Comparison of ENCODE assay signal across 12 mouse cellular contexts in the genomic region with DNA sequence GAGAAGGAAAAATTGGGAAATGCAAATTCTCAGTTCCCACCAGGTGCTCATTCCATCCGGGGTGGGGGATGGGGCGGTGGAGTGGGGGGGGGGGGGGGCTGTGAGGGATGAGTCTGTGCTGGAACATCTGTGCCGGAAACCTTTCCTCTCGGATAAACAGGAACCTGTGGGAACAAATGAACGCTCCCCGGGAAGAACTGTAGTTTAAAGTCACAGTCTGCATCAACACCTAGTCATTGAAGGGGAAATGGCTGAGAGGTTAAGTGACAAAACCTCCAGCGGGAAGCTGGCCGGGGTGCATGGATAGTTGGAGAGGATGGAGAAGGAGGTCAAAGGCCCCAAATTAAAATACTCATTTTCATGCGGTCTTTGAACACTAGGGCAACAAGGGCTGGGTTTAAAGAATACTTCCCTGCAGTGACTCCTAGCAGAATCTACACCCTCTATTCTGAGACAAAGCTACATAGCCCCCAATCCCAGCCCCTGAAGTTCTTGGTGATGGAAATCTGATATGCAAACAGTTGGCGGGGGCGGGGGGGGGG. TPM values are rescaled to one million over a fixed set of nuclear protein-coding genes. Genes with fewer than 3 reads are reported as not detected.
DNase-seq lines count a peak whose midpoint lies in the region; ATAC-seq and TF ChIP-seq lines count a peak whose summit lies in the region.
"Had no signal": no experiment of that assay in that cellular context is flagged by ENCODE, and none has a peak within 500 bp of the region (broad histone marks: within the 10 kb centered on the region; RNA-seq: fewer than 3 reads in every experiment).

No protein-coding gene starts in this region.

- H3K27ac ChIP-seq in kidney, embryonic 14.5 days (ENCODE audit: low read depth, low read length), result no peak overlapping the region
- no peak overlapping the region for H3K27ac ChIP-seq in kidney, adult 2 months (ENCODE audit: insufficient read depth, low read depth, low read length)
- no peak overlapping the region for H3K27ac ChIP-seq in heart, embryonic 13.5 days (replicated peaks)

- 0 out of 2 replicates have a peak, but pooled peaks have one; percentile 62 for ATAC-seq in kidney, embryonic 14.5 days (ENCODE audit: low FRiP score, low TSS enrichment)
- ATAC-seq in heart, embryonic 13.5 days (ENCODE audit: extremely low read depth, insufficient number of reproducible peaks, low FRiP score, low TSS enrichment), result no peak
- no peak for ATAC-seq in granulocyte monocyte progenitor cell, adult 5-6 weeks (replicated peaks; ENCODE audit: poor library complexity, severe bottlenecking)
- ATAC-seq in activated CD4-positive, CD25-positive, alpha-beta regulatory T cell, adult 4 months, result no peak

- peak overlapping the region; percentile 37; the same call in 1 of the 2 replicates for H3K4me2 ChIP-seq in kidney, embryonic 14.5 days (replicated peaks; ENCODE audit: low read depth, low read length)
- peak overlapping the region; percentile 71 for H3K4me2 ChIP-seq in heart, embryonic 13.5 days

- TF ChIP-seq CTCF in kidney, adult 2 months (conservative IDR thresholded peaks at IDR 0.05; ENCODE audit: insufficient read depth, insufficient read length, low read depth, low read length), result no peak

- H3K9ac ChIP-seq in kidney, embryonic 14.5 days (ENCODE audit: low read depth, low read length), result no peak overlapping the region
- H3K9ac ChIP-seq in heart, embryonic 13.5 days, result no peak overlapping the region

- 7% methylated on average over 11 of the region's 11 CpGs for WGBS in kidney, embryonic 14.5 days
- WGBS in kidney, adult 2 months, result 10% methylated on average over 11 of the region's 11 CpGs
- 9% methylated on average over 11 of the region's 11 CpGs for WGBS in heart, embryonic 13.5 days

- no peak for TF ChIP-seq POLR2A in kidney, adult 2 months (IDR thresholded peaks at IDR 0.05; ENCODE audit: low read depth, low read length)

- no peaks in the 10 kb centered on the region; the same call in 1 of the 2 replicates for H3K4me1 ChIP-seq in kidney, embryonic 14.5 days (ENCODE audit: control insufficient read depth, insufficient read depth, low read length)
- no peaks in the 10 kb centered on the region for H3K4me1 ChIP-seq in kidney, adult 2 months (ENCODE audit: control insufficient read depth, insufficient read depth, low read length)
- peaks cover 9% of the 10 kb centered on the region for H3K4me1 ChIP-seq in heart, embryonic 13.5 days

- H3K36me3 ChIP-seq in kidney, embryonic 14.5 days (ENCODE audit: control insufficient read depth, insufficient read depth, low read length), result no peaks in the 10 kb centered on the region
- no peaks in the 10 kb centered on the region for H3K36me3 ChIP-seq in kidney, adult 2 months (ENCODE audit: control insufficient read depth, insufficient read depth, low read length)
- no peaks in the 10 kb centered on the region for H3K36me3 ChIP-seq in heart, embryonic 13.5 days

- H3K27me3 ChIP-seq in kidney, embryonic 14.5 days (ENCODE audit: control insufficient read depth, insufficient read depth, low read length), result no peaks in the 10 kb centered on the region
- no peaks in the 10 kb centered on the region for H3K27me3 ChIP-seq in kidney, adult 2 months (replicated peaks; ENCODE audit: control insufficient read depth, insufficient read depth, low read length)
- no peaks in the 10 kb centered on the region for H3K27me3 ChIP-seq in heart, embryonic 13.5 days (replicated peaks)

- no peaks in the 10 kb centered on the region for H3K9me3 ChIP-seq in kidney, embryonic 14.5 days (ENCODE audit: control insufficient read depth, low read length)
- H3K9me3 ChIP-seq in heart, embryonic 13.5 days, result no peaks in the 10 kb centered on the region

- no peak overlapping the region for H3K4me3 ChIP-seq in kidney, embryonic 14.5 days (ENCODE audit: low read length)
- no peak overlapping the region for H3K4me3 ChIP-seq in kidney, adult 2 months (ENCODE audit: insufficient read depth, low read depth, low read length)
- H3K4me3 ChIP-seq in heart, embryonic 13.5 days, result 0 out of 2 replicates have a peak overlapping the region, but pooled peaks have one; percentile 42

- DNase-seq in kidney, adult 2 months, result no peak
- peak; percentile 12 for DNase-seq in cerebellum, adult 9-11 months
- peak; percentile 15 for DNase-seq in lung, postnatal 36 days
- DNase-seq in layer of hippocampus, postnatal 36 days, result no peak

RNA-seq across cellular contexts. Expression of a gene that starts 10.0 kb away (rescaled TPM):
- not detected in 2 replicates for polyA plus RNA-seq in kidney, embryonic 14.5 days (2014; fragmentation: Nextera tagmentation; extraction: Ambion mirVana)
- polyA plus RNA-seq in kidney, adult 2 months (2012; rRNA removed), result not detected in 2 replicates
- not detected in 2 replicates for polyA plus RNA-seq in heart, embryonic 13.5 days (2015; fragmentation: Nextera tagmentation; extraction: Ambion mirVana)
- total RNA-seq in layer of hippocampus, postnatal 36 days (2021), result not detected
- not detected in 2 replicates for total RNA-seq in granulocyte monocyte progenitor cell, adult 5-6 weeks (2014; fragmentation: Nextera tagmentation)
- not detected in 2 replicates for total RNA-seq in granulocyte monocyte progenitor cell, adult 5-6 weeks (2017)
- not detected for polyA plus RNA-seq in activated CD4-positive, CD25-positive, alpha-beta regulatory T cell, adult 4 months (2017; shearing (Covaris generic))
- total RNA-seq: ES-E14; gastrocnemius, adult 8-10 months had no signal
- polyA plus RNA-seq: neural tube, embryonic 11.5 days; urinary bladder, adult 2 months had no signal

RNA-seq across cellular contexts. Expression of a gene that starts 23.8 kb away (rescaled TPM):
- 1.4 and 1.8 TPM in 2 replicates for polyA plus RNA-seq in kidney, embryonic 14.5 days (2014; fragmentation: Nextera tagmentation; extraction: Ambion mirVana)
- polyA plus RNA-seq in kidney, adult 2 months (2012; rRNA removed), result 2.9 and 3.7 TPM in 2 replicates
- polyA plus RNA-seq in heart, embryonic 13.5 days (2015; fragmentation: Nextera tagmentation; extraction: Ambion mirVana), result 2.0 and 2.3 TPM in 2 replicates
- under 1 TPM in 1 of 2 experiments, not detected in 1; 0.15 TPM for total RNA-seq in layer of hippocampus, postnatal 36 days (2021)
- 3.0 and 5.0 TPM in 2 replicates for total RNA-seq in granulocyte monocyte progenitor cell, adult 5-6 weeks (2014; fragmentation: Nextera tagmentation)
- total RNA-seq in granulocyte monocyte progenitor cell, adult 5-6 weeks (2017), result 5.6 and 6.2 TPM in 2 replicates
- not detected for polyA plus RNA-seq in activated CD4-positive, CD25-positive, alpha-beta regulatory T cell, adult 4 months (2017; shearing (Covaris generic))

RNA-seq across cellular contexts. Expression of a gene that starts 30.4 kb away (rescaled TPM):
- polyA plus RNA-seq in kidney, embryonic 14.5 days (2014; fragmentation: Nextera tagmentation; extraction: Ambion mirVana), result 29.6 and 49.3 TPM in 2 replicates
- polyA plus RNA-seq in kidney, adult 2 months (2012; rRNA removed), result 60.7 and 73.0 TPM in 2 replicates
- 31.0 and 33.8 TPM in 2 replicates for polyA plus RNA-seq in heart, embryonic 13.5 days (2015; fragmentation: Nextera tagmentation; extraction: Ambion mirVana)
- 10 to 100 TPM; 41.9 to 42.8 TPM for total RNA-seq in layer of hippocampus, postnatal 36 days (2021)
- total RNA-seq in granulocyte monocyte progenitor cell, adult 5-6 weeks (2014; fragmentation: Nextera tagmentation), result 14.1 and 18.6 TPM in 2 replicates
- 32.7 and 36.8 TPM in 2 replicates for total RNA-seq in granulocyte monocyte progenitor cell, adult 5-6 weeks (2017)
- polyA plus RNA-seq in activated CD4-positive, CD25-positive, alpha-beta regulatory T cell, adult 4 months (2017; shearing (Covaris generic)), result 10 to 100 TPM; 16.3 to 17.4 TPM

RNA-seq across cellular contexts. Expression of a gene that starts 30.7 kb away (rescaled TPM):
- 33.8 and 47.9 TPM in 2 replicates for polyA plus RNA-seq in kidney, embryonic 14.5 days (2014; fragmentation: Nextera tagmentation; extraction: Ambion mirVana)
- polyA plus RNA-seq in kidney, adult 2 months (2012; rRNA removed), result 0.56 and 1.0 TPM in 2 replicates
- 15.5 and 15.8 TPM in 2 replicates for polyA plus RNA-seq in heart, embryonic 13.5 days (2015; fragmentation: Nextera tagmentation; extraction: Ambion mirVana)
- total RNA-seq in layer of hippocampus, postnatal 36 days (2021), result 1 to 10 TPM; 3.0 to 3.9 TPM
- 24.4 and 48.7 TPM in 2 replicates for total RNA-seq in granulocyte monocyte progenitor cell, adult 5-6 weeks (2014; fragmentation: Nextera tagmentation)
- 42.3 and 60.0 TPM in 2 replicates for total RNA-seq in granulocyte monocyte progenitor cell, adult 5-6 weeks (2017)
- 10 to 100 TPM; 36.6 to 37.1 TPM for polyA plus RNA-seq in activated CD4-positive, CD25-positive, alpha-beta regulatory T cell, adult 4 months (2017; shearing (Covaris generic))

Comparison
In these comparisons a context has a peak if more than half of its experiments do, and no peak if none do; other contexts are left out.
1. DNase-seq: peak in cerebellum, adult 9-11 months (single experiment) and lung, postnatal 36 days (single experiment); none in kidney, adult 2 months (single experiment) and layer of hippocampus, postnatal 36 days (0 of 2).